Mouse (Mus musculus): ENCODE measurements at regions not wholly inside any gene's neighbourhood (a gene's known extent, or its start where the extent isn't known, plus 50 kb on each side); places are given as distances from the start of the nearest gene placed in this dataset.

DNA sequence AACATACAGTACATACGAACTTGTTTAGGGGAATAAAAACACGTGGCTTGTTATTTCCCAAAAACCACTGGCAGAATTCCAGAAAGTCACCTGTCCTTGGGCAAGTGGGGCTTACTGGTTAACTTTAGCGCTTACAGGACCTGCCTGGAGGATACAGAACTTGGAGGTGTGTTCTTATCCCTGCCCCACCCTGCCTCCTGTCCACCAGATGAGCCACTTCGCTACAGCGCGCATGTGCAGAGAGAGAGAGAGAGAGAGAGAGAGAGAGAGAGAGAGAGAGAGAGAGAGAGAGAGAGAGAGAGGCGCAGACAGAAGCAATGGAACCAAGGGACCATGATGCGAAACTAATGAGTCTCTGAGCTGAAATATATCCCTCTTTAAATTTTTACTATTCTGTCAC, 214.7 kb upstream of the Pkdcc start:
- H3K27me3 ChIP-seq (replicated peaks): peaks cover 36% of the 10 kb centered on the region
- H3K4me3 ChIP-seq (replicated peaks in 1 of 3; ENCODE audit: low read depth in 2 of 3, low read length in 2 of 3, poor library complexity in 1 of 3): no peak overlapping the region

DNA sequence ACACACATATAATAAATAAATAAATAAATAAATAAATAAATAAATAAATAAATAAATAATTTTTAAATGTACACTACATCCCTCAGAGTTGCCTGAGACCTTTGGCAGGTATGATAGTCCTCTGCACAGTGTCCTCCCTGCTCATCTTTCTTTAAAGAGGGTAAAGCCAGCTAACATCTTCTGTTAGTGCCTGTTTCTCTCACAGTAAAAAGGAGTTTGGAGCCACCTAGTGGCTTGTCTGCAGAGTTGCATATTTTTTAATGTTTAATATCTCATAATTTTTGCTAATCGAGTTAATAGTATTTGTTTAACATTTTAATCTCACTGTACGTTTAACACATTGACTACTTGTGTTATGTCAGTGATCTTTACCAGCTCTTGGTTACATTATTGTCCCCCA, 213.5 kb upstream of the Pkdcc start:
- H3K27me3 ChIP-seq (replicated peaks): peaks cover 41% of the 10 kb centered on the region
- in situ Hi-C loops (cut with MboI; ENCODE audit: low pct_ligation_motif_present, low pct_unique_long_range_greater_than_20kb, low sequenced_read_pairs): no loop called here
- no peak overlapping the region for H3K27ac ChIP-seq (ENCODE audit: insufficient read depth, low read depth)
- H3K4me3 ChIP-seq (replicated peaks in 1 of 3; ENCODE audit: low read depth in 2 of 3, low read length in 2 of 3, poor library complexity in 1 of 3): no peak overlapping the region
- no peaks in the 10 kb centered on the region for H3K79me2 ChIP-seq (replicated peaks; ENCODE audit: control insufficient read depth, extremely low read depth, insufficient read depth, poor library complexity, severe bottlenecking)
- H3K4me2 ChIP-seq (ENCODE audit: insufficient read depth, low read depth, poor library complexity, severe bottlenecking): no peak overlapping the region
- no peaks in the 10 kb centered on the region for H3K36me3 ChIP-seq (replicated peaks in 1 of 2; ENCODE audit: control insufficient read depth in 1 of 2, insufficient read depth in 1 of 2, low read length in 1 of 2)
- TF ChIP-seq IRF4 (IDR thresholded peaks at IDR 0.05; ENCODE audit: low read depth, low read length) (no peak), CTCF (conservative IDR thresholded peaks at IDR 0.05 in 1 of 2, IDR thresholded peaks at IDR 0.05 in 1 of 2; ENCODE audit: low read depth in 2 of 2, low read length in 2 of 2) (peak; percentile 69 to 76), RAD21 (IDR thresholded peaks at IDR 0.05; ENCODE audit: low read depth, low read length) (peak; percentile 83)
- peaks cover 5% of the 10 kb centered on the region for H3K9me3 ChIP-seq (replicated peaks; ENCODE audit: low read length)
- H3K4me1 ChIP-seq (ENCODE audit: control insufficient read depth in 1 of 2, insufficient read depth in 2 of 2): no peaks in the 10 kb centered on the region
- no peak overlapping the region for H3K9ac ChIP-seq (ENCODE audit: insufficient read depth, low read depth)
- peak; percentile 33 for DNase-seq (ENCODE audit: extremely low read depth)
- dilution Hi-C loops (cut with MboI; ENCODE audit: extremely low pct_ligation_motif_present, extremely low pct_unique_long_range_greater_than_20kb, low sequenced_read_pairs): no loop called here

More for the DNA sequence above, 214.7 kb upstream of the Pkdcc start:
- no peaks in the 10 kb centered on the region for H3K4me1 ChIP-seq (ENCODE audit: control insufficient read depth in 1 of 2, insufficient read depth in 2 of 2)
- H3K36me3 ChIP-seq (replicated peaks in 1 of 2; ENCODE audit: control insufficient read depth in 1 of 2, insufficient read depth in 1 of 2, low read length in 1 of 2): no peaks in the 10 kb centered on the region
- no peak for DNase-seq (ENCODE audit: extremely low read depth)
- peaks cover 4% of the 10 kb centered on the region for H3K9me3 ChIP-seq (replicated peaks; ENCODE audit: low read length)
- H3K9ac ChIP-seq (ENCODE audit: insufficient read depth, low read depth): no peak overlapping the region
- dilution Hi-C loops (cut with MboI; ENCODE audit: extremely low pct_ligation_motif_present, extremely low pct_unique_long_range_greater_than_20kb, low sequenced_read_pairs) (no loop called here), in situ Hi-C loops (cut with MboI; ENCODE audit: low pct_ligation_motif_present, low pct_unique_long_range_greater_than_20kb, low sequenced_read_pairs) (no loop called here)
- TF ChIP-seq E2F4 (IDR thresholded peaks at IDR 0.05; ENCODE audit: insufficient replicate concordance, low read depth, low read length) (no peak), NRF1 (IDR thresholded peaks at IDR 0.05; ENCODE audit: low read depth, low read length) (peak; percentile 58; the same call in 1 of the 2 replicates)
- no peak overlapping the region; the same call in 1 of the 2 replicates for H3K4me2 ChIP-seq (ENCODE audit: insufficient read depth, low read depth, poor library complexity, severe bottlenecking)
- no peaks in the 10 kb centered on the region for H3K79me2 ChIP-seq (replicated peaks; ENCODE audit: control insufficient read depth, extremely low read depth, insufficient read depth, poor library complexity, severe bottlenecking)
- no peak overlapping the region for H3K27ac ChIP-seq (ENCODE audit: insufficient read depth, low read depth)

DNA sequence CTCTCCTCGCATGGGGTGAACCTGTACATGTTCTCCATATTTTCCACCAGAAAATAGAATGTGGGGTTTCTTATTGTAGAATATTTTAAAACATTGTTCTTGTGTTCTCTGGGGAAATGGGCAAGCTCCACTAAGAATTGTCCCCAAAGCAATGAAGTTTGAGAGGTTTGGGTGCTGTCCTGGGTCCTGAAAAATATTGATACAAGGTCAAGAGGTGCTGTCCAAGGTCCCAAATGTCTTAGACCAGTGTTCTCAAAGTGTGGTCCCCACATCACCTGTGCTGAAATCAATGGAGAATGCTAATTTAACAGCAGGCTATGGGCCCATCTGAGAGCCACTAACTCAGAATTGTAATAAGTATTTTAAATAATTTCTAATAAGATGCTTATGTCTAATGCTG, 204.2 kb upstream of the Pkdcc start:
- no peak overlapping the region for H3K4me2 ChIP-seq (ENCODE audit: insufficient read depth, low read depth, poor library complexity, severe bottlenecking)
- no peak overlapping the region for H3K27ac ChIP-seq (ENCODE audit: insufficient read depth, low read depth)
- peak; percentile 44 for DNase-seq (ENCODE audit: extremely low read depth)
- peaks cover 46% of the 10 kb centered on the region for H3K27me3 ChIP-seq (replicated peaks)
- H3K4me1 ChIP-seq (ENCODE audit: control insufficient read depth in 1 of 2, insufficient read depth in 2 of 2): no peaks in the 10 kb centered on the region
- H3K9me3 ChIP-seq (replicated peaks; ENCODE audit: low read length): no peaks in the 10 kb centered on the region
- dilution Hi-C loops (cut with MboI; ENCODE audit: extremely low pct_ligation_motif_present, extremely low pct_unique_long_range_greater_than_20kb, low sequenced_read_pairs) (no loop called here), in situ Hi-C loops (cut with MboI; ENCODE audit: low pct_ligation_motif_present, low pct_unique_long_range_greater_than_20kb, low sequenced_read_pairs) (no loop called here)
- peak; percentile 76; the same call in 1 of the 2 replicates for TF ChIP-seq SIN3A (IDR thresholded peaks at IDR 0.05; ENCODE audit: low read length)
- no peak for TF ChIP-seq ZC3H11A (IDR thresholded peaks at IDR 0.05; ENCODE audit: low read depth, low read length)
- no peak for TF ChIP-seq NELFE (IDR thresholded peaks at IDR 0.05; ENCODE audit: low read depth, low read length)
- TF ChIP-seq MYC (IDR thresholded peaks at IDR 0.05; ENCODE audit: low read depth, low read length): no peak
- H3K4me3 ChIP-seq (replicated peaks in 1 of 3; ENCODE audit: low read depth in 2 of 3, low read length in 2 of 3, poor library complexity in 1 of 3): no peak overlapping the region
- no peaks in the 10 kb centered on the region for H3K36me3 ChIP-seq (replicated peaks in 1 of 2; ENCODE audit: control insufficient read depth in 1 of 2, insufficient read depth in 1 of 2, low read length in 1 of 2)
- no peak overlapping the region for H3K9ac ChIP-seq (ENCODE audit: insufficient read depth, low read depth)
- H3K79me2 ChIP-seq (replicated peaks; ENCODE audit: control insufficient read depth, extremely low read depth, insufficient read depth, poor library complexity, severe bottlenecking): no peaks in the 10 kb centered on the region

Measured in CH12.LX (cell line).